Mouse (Mus musculus): ENCODE measurements around the gene Foxo6.

Gene Foxo6

DNA sequence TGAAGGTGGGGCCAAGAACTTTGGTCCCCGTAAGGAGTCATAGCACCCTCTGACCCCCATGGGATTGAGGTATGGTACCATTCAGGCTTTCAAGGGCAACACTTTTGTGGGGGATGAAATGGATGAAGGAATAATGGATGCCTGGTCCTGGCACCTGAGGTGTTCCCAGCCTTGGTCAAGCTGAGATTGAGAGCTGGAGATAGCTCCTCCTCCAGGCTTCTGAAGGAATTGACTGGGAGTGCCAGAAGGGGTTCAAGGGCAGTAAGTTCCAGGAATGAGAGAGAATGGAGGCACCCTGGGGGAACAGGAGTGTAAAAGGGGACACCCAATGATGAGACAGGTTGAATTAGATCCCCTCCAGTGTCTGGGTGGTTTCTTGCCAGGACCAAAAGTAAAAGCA is 3.0 kb downstream of the Foxo6 start:
- no peak for DNase-seq (ENCODE audit: low read depth, low spot score)

DNA sequence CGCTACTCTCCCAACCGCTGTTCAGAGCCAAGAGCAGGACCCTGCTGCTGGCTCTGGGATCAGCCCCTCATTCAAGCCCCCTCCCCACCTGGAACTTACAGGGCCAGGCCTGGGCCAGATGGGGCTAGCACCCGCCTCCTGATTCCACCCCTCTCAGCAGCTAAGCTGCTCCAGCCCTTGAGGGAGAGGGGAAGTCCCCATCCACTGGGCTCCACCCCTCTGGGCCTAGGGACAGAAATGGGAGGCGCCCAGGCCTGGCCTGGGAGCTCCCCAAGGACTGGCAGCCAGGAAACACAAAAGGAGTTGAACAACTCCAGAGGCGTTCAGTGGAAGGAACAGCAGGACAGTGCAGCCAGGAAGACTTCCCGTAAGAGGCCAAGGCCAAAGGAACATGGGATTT is 4.0 kb downstream of the Foxo6 start:
- DNase-seq (ENCODE audit: low read depth, low spot score): peak; percentile 88

DNA sequence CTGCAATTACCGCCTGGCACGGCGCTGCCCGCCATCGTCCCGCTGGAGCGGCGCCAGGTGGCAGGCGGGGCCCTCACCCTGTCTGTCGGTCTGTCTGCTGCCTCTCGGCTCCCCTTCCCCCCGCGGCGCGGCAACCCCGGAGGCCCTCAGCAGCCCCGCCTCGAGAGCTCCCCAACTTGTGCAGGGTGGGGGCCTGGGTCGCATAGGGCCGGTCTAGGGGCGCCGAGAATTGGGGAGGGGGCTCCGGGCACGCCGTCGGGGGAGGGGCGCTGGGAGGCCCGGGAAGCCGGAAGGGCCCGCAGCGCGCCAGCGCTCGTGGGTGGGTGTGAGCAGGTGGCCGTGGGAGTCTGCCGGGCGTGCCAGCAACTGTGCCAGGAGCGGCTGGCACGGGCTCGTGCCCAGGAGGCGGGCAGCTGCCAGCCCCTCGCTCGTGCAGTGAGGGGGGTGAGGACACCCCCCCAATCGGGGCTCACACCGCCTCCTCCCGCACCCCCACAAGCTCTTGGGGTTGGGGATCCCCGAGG is 4.5 kb downstream of the Foxo6 start:
- DNase-seq (ENCODE audit: low read depth, low spot score): no peak

DNA sequence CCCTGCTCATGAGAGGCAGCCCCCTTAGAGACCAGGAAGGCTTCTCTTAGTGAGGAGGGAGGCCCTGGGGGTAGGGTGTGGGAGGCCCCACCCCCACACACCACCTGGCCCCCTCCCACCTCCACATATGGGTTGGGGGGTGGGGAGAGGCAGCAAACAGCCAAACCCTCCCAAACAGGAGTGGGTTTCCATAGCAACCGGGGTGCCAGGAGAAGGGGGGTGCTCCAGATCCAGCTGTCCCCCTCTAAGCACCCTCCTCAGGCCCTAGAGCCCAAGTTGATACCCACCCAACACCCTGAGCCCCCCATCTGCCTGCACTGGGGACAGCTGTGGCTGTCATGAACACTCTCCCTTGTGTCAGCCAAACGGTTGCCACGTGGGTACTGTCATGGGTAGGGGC is 6.1 kb downstream of the Foxo6 start:
- no peak for DNase-seq (ENCODE audit: low read depth, low spot score)

DNA sequence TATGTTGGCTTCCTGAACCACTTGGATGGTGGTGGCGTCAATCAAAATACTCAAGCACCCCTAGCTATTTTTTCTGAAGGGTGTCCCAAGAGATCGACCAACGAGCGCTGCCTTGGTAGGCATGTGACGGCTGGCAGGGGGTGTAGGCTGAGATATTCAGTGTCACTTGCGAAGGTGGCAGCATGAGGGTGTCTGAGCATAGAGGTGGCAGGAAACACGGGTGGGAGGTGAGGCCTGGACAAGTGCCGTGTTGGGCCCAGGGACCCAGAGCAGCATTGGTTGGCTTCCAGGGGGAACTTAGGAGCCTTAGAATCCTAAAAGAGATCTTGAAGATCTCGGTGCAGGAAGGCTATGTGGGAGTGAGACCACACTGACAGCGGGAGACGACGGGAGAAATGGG is 6.7 kb downstream of the Foxo6 start:
- no peak for DNase-seq (ENCODE audit: low read depth, low spot score)

DNA sequence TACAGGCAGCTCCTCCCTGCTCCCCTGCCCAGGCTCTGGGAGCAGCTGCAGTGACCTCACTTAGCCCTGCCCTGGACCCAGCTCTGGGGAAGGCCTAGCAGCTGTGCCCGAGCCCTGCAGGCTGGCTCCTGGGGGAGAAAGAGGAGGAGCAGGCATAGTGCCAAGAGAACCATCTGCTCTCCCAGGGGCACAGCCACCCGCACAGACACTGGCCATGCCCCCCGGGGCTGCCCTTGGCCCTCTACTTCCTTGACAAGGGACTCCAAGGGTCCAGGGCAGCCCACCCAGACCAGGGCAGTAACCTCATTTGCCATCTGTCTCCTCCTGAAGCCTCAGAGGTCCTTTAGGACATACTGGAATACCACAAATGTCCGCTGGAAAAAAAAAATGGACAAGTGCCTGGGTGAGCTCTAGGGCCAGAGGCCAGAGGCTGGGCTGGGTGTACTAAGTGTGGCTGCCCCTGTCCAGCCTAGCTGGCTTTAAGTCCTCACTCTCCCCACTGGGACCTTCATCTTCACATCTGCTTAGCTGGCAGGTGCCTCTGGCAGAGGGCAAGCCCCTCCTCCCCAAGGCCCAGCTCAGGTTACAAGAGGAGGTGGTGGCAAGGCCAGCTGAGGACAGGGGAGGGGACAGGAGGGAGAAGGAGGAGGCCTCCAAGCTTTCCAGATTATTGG is 9.8 kb downstream of the Foxo6 start:
- DNase-seq (ENCODE audit: low read depth, low spot score): peak; percentile 98

DNA sequence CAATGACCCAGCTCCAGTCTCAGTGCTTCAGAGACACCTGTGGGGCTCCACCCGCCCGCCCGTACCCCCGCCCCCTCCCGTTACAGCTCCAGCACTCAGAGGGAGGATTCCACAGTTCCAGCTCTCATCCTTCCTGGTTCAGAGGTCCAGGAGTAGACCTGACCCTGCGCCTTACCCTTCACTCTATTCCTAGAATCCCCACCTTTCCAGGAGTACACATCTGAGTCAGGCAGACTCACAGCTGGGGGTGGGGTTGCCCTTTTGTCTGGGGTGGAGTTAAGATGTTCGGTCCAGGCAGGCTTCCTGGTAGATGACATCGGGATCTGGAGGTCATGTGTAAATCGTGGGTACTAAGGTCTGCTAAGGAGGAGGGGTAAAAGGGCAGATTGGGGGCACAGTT is 11.7 kb downstream of the Foxo6 start:
- DNase-seq (ENCODE audit: low read depth, low spot score): no peak

DNA sequence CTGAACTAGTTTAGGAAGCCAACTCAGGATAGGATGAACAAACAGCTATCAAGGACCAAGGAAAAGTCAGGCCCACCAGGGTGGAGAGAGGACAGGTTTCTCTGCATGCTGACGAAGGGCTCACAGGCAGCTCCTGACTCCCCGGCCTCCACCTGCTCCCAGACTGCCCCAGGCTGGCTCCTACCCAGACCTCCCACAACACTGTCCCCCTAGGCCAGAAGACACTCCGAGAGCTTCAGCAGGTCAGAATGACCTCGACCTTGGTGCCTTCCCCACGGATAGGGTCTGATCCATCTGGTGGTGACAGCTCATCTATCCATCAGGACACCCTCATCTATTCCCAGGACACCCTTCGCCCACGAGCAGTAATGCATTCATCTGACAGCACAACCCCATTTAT is 13.6 kb downstream of the Foxo6 start:
- DNase-seq (ENCODE audit: low read depth, low spot score): no peak

DNA sequence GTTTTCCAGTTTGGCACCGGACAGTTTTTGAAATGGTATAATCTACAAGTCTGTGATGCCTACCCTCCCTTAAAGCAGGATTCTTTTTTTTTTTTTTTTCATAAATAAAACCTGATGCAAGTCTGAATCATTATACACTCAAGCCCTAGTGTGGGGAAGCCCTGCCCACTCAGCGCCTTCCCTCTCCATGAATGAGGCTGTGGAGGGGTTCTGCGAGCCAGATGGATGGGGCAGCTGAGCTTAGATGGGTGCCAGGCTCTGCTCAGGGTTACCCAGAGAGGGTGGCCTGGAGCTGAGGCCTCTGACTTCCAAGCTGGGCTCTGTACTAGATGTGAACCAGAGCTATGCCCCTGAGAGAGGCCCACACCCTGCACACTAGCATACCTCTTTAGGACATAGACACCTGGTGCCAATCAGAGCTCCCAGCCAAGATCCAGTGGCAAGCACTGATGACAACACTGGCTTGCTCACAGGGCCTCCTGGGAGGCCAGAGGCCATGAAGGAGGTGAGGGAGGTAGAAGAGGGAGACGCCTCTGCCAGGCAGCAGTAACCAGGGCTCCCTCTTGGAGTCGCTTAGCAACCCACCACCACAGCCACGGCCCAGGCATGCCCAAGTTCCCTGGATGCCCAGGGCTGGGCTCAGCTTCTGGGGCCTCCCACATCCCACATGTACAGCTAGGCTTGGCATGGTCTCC is 15.1 kb downstream of the Foxo6 start:
- no peak for DNase-seq (ENCODE audit: low read depth, low spot score)

DNA sequence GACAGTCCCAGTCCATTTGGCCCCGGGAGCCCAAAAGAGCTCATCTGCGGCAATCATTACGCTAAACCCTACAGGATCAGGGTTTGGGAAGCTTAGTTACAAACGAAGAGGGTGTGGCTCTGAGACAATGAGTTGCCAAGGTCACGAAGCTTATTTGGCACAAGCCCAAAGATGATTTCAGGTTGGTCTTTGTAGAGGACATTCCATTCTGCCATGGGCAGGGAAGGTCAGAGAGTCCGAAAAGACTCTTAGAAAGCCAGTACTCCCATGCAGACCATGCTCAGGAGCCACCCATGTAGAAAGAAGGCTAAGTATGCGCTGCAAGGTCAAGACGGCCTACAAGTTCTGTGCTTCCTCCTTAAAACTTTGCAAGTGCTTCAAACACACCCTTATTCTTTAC is 15.9 kb downstream of the Foxo6 start:
- DNase-seq (ENCODE audit: low read depth, low spot score): no peak

DNA sequence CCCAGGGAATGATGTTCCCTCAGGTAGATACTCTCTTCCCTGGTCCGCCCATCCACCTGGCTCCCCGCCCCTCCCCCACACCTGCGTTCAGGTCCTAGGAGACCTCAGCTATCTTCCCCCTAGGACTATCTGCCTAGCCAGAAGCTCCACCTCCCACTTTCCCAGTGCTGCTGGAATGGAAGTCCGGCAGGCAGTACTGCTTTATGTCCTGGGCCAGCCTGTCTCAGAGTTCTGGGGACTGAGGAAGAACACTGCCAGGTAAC is 16.3 kb downstream of the Foxo6 start:
- DNase-seq (ENCODE audit: low read depth, low spot score): no peak

DNA sequence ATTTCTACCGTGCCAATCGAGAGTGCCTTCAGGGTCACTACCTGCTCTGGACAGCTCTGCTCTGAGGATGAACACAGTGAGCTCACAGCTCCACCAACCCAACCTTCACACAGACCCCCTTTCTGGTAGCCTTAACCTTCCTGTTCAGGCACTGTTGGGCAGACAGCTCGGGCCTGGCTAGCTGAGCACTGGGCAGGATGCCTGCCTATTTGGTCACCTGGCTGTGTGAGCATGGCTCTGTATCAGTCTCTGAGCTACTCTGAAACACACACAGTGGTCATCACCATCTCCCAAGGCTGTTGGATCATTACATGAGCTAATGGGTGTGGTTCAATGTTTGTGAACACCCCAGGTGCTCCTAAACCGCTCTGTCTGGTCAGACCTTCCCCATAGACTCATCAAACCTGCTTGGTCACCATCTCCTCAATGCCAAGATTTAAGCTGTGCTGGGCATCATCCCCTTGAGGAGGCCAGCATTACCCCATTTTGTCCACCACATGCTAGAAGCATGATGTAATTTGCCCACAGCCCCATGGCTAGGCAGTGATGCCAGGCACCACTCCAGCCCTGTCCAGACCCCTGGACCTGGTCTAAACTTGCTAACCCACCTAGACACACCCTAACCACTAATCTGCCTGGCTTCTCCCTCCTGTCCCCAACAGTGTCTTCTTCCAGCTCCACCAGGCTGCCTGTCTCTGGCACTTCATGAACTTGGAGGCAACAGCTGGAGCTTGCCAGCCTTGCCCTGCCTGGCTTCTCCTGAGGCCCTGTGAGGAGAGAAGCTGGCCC is 16.8 kb downstream of the Foxo6 start:
- no peak for DNase-seq (ENCODE audit: low read depth, low spot score)

DNA sequence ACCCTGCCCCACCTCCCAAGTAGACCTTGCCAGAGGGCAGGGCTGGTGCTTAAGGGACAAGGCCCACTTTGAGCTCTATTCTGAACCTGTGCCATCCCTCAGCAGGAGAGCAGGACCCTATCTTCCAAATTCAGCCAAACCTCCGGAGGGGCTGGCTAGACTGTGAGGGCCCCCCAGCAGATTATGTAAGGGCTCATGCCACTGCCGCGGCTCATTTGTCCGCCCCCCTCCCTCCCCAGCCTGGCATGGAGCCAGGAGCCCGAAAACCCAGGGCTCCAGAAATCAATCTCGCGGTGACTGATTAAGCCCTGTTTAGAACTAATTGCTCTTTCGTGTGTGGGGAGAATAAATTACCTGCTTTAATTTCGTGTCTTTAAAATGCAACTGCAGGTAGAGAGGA is 17.7 kb downstream of the Foxo6 start:
- DNase-seq (ENCODE audit: low read depth, low spot score): no peak

DNA sequence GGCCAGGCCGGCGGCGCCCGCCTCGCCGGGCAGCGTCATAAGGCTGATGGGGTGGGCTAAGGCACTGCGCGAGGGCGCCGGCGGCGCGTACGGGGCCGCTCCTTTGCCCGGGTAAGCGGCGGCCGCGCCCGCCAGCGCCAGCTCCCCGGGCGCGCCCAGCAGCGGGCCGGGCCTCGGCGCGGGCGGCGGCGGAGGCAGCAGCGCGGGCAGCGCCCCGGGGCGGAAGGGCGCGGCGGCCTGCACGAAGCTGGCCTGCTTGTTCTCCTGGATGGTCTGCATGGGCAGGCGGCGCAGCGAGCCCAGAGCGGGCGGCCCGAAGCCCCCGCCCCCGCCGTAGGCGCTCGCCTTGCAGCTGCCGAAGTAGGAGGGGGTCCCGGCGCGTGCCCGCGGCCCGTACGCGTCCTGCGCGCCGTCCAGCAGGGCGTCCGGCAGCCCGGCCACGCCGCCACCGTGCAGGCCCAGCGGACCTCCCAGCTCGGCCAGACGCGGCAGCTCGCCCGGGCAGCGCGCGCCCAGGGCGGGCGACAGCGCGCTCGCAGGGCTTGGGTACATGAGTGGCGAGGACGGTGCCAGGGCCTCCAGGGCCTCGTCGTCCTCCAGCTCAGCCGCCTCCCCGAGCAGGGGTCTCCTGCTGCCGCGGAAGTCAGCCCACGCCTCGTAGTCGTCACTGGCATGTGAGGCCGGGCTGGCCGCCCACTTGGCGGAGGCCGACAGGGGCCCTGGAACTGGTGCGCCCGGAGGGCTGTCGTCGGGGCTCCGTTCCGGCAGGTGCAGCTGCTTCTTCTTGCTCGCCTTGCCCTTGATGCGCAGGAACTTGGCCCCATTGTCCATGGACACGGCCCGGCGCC is 18.7 kb downstream of the Foxo6 start:
- DNase-seq (ENCODE audit: low read depth, low spot score): no peak

DNA sequence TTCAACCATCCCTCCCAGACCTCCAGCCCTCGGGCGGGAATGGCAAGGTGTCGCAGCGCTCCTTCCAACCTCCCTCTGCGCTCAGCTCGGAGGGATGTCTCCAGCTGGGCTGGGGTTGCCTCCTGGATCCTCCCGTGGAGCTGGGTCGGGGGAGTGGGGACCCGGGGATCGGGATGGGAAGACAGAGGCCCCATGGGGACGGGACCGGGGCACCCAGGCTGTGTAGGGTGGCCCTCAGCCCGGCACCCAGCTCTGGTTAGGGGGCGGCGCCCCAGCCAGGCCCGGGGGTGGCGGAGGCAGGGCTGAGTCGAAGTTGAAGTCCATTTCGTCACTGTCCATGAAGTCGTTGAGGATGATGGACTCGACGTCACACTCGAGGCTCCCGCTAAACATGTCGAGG is 19.5 kb downstream of the Foxo6 start:
- DNase-seq (ENCODE audit: low read depth, low spot score): no peak

DNA sequence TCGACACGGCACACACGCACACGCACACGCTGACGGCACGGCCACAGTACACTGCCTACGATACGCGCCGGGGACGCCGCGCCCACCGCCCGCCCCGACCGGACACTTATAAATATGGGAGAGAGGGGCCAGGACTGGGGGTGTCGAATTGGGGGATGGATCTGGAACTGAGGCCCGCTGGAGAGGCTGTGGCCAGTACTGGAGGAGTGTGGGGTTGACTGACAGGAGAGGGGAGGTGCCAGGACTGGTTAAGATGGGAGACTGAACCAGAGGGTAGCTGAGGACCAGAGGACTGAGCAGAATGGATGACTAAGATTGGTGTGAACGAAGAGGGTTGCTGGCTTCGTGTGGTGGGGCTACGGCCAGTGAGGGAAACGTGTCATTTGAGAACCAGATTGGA is 20.0 kb downstream of the Foxo6 start:
- DNase-seq (ENCODE audit: low read depth, low spot score): no peak

DNA sequence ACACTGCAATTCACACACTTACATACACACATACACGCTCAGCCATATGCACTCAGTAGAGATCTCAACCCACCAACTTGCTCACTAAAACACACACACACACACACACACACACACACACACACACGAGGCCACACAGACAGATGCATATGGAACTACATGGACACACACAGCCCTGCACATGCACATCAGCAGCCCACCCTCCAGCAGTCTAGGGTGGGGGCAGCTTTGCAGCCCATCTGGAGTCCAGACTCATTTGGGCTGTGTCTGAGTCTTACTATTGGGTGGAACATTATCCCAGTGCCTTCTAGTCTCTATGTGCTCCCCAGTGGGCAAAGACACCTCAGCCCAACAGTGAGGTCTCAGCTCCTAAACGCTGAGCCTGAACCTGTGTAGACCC is 23.0 kb downstream of the Foxo6 start:
- DNase-seq (ENCODE audit: low read depth, low spot score): no peak

DNA sequence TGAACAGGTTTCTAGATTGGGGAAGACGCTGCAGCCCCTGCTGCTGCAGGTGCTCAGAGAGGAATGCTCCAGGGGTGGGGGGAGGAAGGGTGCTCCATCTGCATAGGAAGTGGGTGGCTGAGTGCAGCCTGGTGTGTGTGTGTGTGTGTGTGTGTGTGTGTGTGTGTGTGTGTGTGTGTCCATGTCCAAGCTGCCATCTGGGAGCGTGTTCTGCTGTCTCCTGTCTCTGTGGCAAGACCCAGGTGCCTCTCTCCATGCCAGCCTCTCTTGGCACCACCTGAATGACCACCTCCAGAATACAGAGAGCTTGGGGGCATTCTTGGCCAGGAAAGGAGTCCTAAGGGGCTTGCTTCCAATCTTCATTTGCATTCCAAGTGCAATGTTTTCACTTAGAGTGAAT is 24.4 kb downstream of the Foxo6 start:
- DNase-seq (ENCODE audit: low read depth, low spot score): no peak

DNA sequence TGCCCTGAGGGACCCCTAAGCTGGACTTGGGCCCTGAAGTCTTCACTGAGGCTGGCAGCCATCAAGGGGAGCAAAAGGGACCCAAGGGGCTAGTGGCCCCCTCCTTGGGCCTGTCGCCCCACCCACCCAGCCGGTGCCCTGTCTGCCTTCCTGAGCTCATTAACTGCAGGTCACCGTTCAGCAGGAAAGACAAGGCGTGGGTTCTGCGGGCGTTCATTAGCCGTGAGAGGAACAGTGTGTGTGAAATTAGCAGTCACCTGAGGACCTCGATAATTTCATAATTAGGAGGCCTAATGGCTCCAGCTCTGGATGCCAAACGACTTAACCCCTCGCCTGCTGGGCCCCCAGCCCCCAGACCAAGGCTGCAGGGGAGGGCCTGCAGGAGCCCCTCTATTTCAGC is 24.9 kb downstream of the Foxo6 start:
- no peak for DNase-seq (ENCODE audit: low read depth, low spot score)

DNA sequence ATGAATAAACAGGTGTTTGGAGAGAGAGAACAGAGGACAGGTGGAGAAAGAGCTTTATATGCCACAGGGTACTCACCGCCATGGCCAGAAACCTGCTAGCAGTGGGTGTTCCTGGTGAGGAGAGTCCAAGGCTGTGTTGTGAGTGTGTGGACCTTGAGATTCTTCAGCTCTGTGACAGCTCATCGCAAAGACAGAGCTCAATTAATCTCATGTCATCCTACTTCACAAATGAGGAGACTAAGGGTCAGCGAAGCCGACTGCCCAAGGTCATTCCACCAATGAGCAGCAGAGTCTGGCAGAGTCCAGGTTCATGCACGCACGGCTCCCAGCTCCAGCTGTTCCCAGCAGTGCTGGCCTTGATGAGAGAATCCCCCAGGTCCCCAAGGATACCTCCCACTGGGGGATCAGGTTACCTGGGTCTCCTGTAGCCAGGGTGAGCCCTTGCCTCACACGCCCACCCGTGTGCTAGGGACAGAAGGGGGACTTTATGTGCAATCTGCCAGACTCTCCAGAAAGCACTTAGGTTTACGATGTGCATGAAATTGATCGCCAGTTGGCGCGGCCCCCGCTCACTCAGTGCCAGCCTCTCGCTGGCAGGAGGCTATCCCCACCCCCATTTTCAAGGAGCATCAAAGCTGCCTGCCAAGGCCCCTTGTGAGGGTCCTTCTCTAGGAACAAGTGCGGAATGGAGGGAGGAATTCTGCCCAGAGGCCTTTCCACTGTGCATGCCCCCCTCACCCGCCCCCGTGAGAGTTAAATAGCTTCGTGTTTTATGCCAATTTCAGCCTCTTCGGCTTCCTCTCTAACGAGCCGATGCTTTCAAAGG is 27.6 kb downstream of the Foxo6 start:
- DNase-seq (ENCODE audit: low read depth, low spot score): no peak

DNA sequence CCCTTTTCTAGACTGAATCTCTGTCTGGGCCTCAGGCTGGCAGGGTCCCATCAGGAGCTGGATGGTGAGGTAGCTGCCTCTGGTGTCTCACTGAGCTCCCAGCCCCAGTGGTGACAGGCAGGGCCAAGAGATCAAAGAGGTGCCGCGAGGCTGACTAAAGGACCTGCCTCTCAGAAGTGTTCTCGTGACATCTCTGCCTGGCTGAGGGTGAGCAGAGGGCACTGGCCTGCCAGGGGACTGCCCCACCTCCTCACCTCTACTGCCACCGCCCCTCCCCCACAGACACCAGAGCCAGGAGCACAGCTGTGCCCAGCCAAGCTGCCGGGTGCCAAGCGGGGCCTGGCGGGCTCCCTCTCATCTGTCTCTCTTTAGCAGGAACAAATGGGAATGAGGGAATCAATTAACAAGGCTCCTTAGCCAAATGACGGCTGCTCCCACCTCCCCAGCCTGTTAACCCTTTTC is 38.3 kb downstream of the Foxo6 start:
- DNase-seq (ENCODE audit: low read depth, low spot score): peak; percentile 97

Measured in skeletal muscle tissue, adult 2 months (tissue).